In genomic region chr13:109759201-109759600, GRCm38 (mm10) we compare ENCODE assay signal across 9 mouse cellular contexts.
DNase-seq lines count a peak whose midpoint lies in the region; ATAC-seq lines count a peak whose summit lies in the region.
"Had no signal": no experiment of that assay in that cellular context is flagged by ENCODE, and none has a peak within 500 bp of the region (broad histone marks: within the 10 kb centered on the region; RNA-seq: fewer than 3 reads in every experiment).

No protein-coding gene starts in this region.

- H3K4me2 ChIP-seq in midbrain, embryonic 11.5 days = no peak overlapping the region
- no peak overlapping the region for H3K4me2 ChIP-seq in midbrain, embryonic 15.5 days
- H3K4me2 ChIP-seq: heart, embryonic 15.5 days had no signal

- no peak overlapping the region for H3K27ac ChIP-seq in midbrain, embryonic 11.5 days (ENCODE audit: low read depth, low read length)
- no peak overlapping the region for H3K27ac ChIP-seq in midbrain, embryonic 15.5 days

- H3K36me3 ChIP-seq in midbrain, embryonic 11.5 days (ENCODE audit: control insufficient read depth, insufficient read depth, low read length) = no peaks in the 10 kb centered on the region
- H3K36me3 ChIP-seq in midbrain, embryonic 15.5 days (replicated peaks) = no peaks in the 10 kb centered on the region
- H3K36me3 ChIP-seq: heart, embryonic 15.5 days had no signal

- no peaks in the 10 kb centered on the region for H3K27me3 ChIP-seq in midbrain, embryonic 11.5 days (ENCODE audit: control insufficient read depth, insufficient read depth, low read length)
- no peaks in the 10 kb centered on the region for H3K27me3 ChIP-seq in midbrain, embryonic 15.5 days (replicated peaks)
- H3K27me3 ChIP-seq: heart, embryonic 15.5 days had no signal

- H3K9ac ChIP-seq in midbrain, embryonic 11.5 days (ENCODE audit: low read length) = no peak overlapping the region
- H3K9ac ChIP-seq in midbrain, embryonic 15.5 days = no peak overlapping the region
- H3K9ac ChIP-seq: heart, embryonic 15.5 days had no signal

- WGBS in midbrain, embryonic 11.5 days = 42% methylated on average over 5 of the region's 5 CpGs
- WGBS in midbrain, embryonic 15.5 days = 44% methylated on average over 5 of the region's 5 CpGs

- DNase-seq in frontal cortex, postnatal 14 days (ENCODE audit: low spot score in 2 of 2) = no peak
- peak; percentile 83 for DNase-seq in midbrain, embryonic 11.5 days (ENCODE audit: low spot score, missing footprints)
- DNase-seq in cerebellum, postnatal 14 days = peak; percentile 49
- peak; percentile 24 to 26 for DNase-seq in lung, postnatal 4 days
- no peak for DNase-seq in Muller cell, postnatal 12 days (ENCODE audit: inconsistent ontology term)
- no peak for DNase-seq in spleen, adult 12 weeks (ENCODE audit: low spot score)

- H3K4me3 ChIP-seq in midbrain, embryonic 11.5 days (ENCODE audit: low read depth, low read length) = no peak overlapping the region
- H3K4me3 ChIP-seq in midbrain, embryonic 15.5 days = no peak overlapping the region
- H3K4me3 ChIP-seq: heart, embryonic 15.5 days had no signal

- ATAC-seq in frontal cortex, adult (ENCODE audit: low TSS enrichment) = peak; percentile 70; the same call in 1 of the 2 replicates
- no peak for ATAC-seq in midbrain, embryonic 11.5 days (ENCODE audit: low FRiP score)
- no peak for ATAC-seq in midbrain, embryonic 15.5 days (replicated peaks)

- no peaks in the 10 kb centered on the region for H3K4me1 ChIP-seq in midbrain, embryonic 11.5 days (ENCODE audit: control insufficient read depth, insufficient read depth, low read length)
- no peaks in the 10 kb centered on the region for H3K4me1 ChIP-seq in midbrain, embryonic 15.5 days

- H3K9me3 ChIP-seq in midbrain, embryonic 11.5 days (ENCODE audit: control insufficient read depth, low read length) = no peaks in the 10 kb centered on the region
- H3K9me3 ChIP-seq in midbrain, embryonic 15.5 days = no peaks in the 10 kb centered on the region
- H3K9me3 ChIP-seq: heart, embryonic 15.5 days had no signal

Comparison
In these comparisons a context has a peak if more than half of its experiments do, and no peak if none do; other contexts are left out.
1. DNase-seq: peak in midbrain, embryonic 11.5 days (single experiment), cerebellum, postnatal 14 days (2 of 2) and lung, postnatal 4 days (2 of 2); none in frontal cortex, postnatal 14 days (0 of 2), Muller cell, postnatal 12 days (single experiment) and spleen, adult 12 weeks (single experiment).